Mouse (Mus musculus): ENCODE data around the gene Gata2. TPM values are rescaled to one million over a fixed set of nuclear protein-coding genes. Genes with fewer than 3 reads are reported as not detected.

Gene Gata2
- polyA plus RNA-seq, 1 experiment from 2014 or later: 3.3 TPM

DNA sequence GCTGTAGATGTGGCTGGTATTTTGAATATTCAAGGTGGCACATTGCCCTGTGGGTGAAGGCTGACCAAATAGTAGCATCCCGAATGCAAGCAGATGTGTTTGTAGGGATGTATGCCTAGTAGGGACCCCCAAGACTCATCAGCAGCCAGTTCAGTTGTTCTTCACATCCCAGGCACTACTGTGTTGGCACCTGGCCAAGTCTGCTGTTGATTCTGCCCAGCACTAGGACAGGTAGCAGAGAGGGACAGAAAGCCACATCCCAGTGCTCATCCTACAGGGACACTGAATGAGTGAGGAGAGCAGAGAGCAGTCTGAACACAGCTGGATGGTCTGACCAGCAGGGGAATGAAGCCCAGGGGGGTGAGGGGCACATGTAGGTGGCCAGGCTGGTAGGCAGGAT is 55.5 kb downstream of the Gata2 start:
- H3K4me2 ChIP-seq (replicated peaks; ENCODE audit: low read depth, low read length): no peak overlapping the region
- H3K4me1 ChIP-seq (ENCODE audit: control insufficient read depth, insufficient read depth, low read length): no peaks in the 10 kb centered on the region
- no peak overlapping the region for H3K27ac ChIP-seq (ENCODE audit: low read length)
- H3K9ac ChIP-seq (replicated peaks; ENCODE audit: low read depth, low read length): no peak overlapping the region
- H3K4me3 ChIP-seq (ENCODE audit: low read depth, low read length): no peak overlapping the region
- H3K27me3 ChIP-seq (ENCODE audit: control insufficient read depth, insufficient read depth, low read length): no peaks in the 10 kb centered on the region
- no peaks in the 10 kb centered on the region for H3K36me3 ChIP-seq (ENCODE audit: control insufficient read depth, insufficient read depth, low read length)
- WGBS: 86% methylated on average over 1 of the region's 1 CpGs
- ATAC-seq (ENCODE audit: insufficient number of reproducible peaks, insufficient read depth, low FRiP score, low read depth): no peak
- no peaks in the 10 kb centered on the region for H3K9me3 ChIP-seq (ENCODE audit: control insufficient read depth, low read depth, low read length)

DNA sequence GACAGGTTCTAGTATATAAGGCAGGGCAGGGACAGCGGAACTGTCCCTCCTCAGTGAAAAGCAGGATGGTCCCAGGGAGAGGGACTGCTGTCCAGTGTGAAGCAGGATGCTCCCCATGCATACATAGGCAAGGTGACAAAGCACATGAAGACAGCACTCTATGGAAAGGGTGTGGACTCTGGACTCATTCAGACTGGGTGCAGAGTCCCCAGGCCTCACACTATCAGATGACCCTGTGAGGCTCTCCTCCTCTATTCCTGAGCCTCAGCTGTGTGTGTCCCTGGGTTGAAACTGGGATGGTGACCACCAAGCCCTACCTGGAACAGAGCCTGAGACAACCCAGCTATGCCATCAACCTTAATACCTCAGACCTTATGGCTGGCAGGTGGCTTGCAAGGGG is 57.7 kb downstream of the Gata2 start:
- ATAC-seq (ENCODE audit: insufficient number of reproducible peaks, insufficient read depth, low FRiP score, low read depth): no peak
- H3K4me3 ChIP-seq (ENCODE audit: low read depth, low read length): no peak overlapping the region
- H3K4me2 ChIP-seq (replicated peaks; ENCODE audit: low read depth, low read length): no peak overlapping the region
- no peak overlapping the region for H3K9ac ChIP-seq (replicated peaks; ENCODE audit: low read depth, low read length)
- no peaks in the 10 kb centered on the region for H3K27me3 ChIP-seq (ENCODE audit: control insufficient read depth, insufficient read depth, low read length)
- no peak overlapping the region for H3K27ac ChIP-seq (ENCODE audit: low read length)
- 96% methylated on average over 1 of the region's 1 CpGs for WGBS
- H3K4me1 ChIP-seq (ENCODE audit: control insufficient read depth, insufficient read depth, low read length): no peaks in the 10 kb centered on the region
- no peaks in the 10 kb centered on the region for H3K36me3 ChIP-seq (ENCODE audit: control insufficient read depth, insufficient read depth, low read length)
- no peaks in the 10 kb centered on the region for H3K9me3 ChIP-seq (ENCODE audit: control insufficient read depth, low read depth, low read length)

DNA sequence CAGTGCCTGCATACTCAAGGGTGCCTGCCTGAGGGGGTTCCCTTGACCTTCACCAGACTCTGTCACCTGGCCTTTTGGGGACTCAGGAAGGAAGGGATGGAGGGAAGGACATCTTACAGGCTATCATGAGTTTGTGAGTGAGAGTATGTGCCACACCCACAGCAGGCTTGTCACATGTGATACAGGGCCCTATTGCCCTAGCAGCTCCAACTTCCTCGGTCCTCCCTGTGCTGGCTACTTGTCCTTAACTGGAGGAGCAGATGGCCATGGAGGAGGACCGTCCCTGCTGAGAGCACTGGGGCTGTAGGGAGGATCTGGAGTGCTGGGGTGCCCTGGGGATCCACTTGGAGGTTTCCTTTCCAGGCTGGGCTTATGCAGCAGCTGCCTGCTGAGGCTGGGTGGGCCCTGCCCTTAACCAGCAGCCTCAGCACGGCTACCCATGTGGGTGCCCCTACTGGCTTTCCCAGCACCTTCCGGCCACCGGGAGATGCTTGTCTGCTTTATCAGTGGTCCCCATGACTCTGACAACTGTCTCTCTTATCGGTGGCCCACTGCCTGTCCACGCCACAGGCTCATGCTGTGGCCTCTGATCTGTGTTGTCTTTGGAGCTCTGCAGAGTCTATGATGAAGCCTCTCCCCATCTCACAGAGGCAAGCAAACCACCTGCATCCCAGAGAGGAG is 58.2 kb downstream of the Gata2 start:
- H3K4me3 ChIP-seq (ENCODE audit: low read depth, low read length): no peak overlapping the region
- WGBS: 68% methylated on average over 7 of the region's 7 CpGs

DNA sequence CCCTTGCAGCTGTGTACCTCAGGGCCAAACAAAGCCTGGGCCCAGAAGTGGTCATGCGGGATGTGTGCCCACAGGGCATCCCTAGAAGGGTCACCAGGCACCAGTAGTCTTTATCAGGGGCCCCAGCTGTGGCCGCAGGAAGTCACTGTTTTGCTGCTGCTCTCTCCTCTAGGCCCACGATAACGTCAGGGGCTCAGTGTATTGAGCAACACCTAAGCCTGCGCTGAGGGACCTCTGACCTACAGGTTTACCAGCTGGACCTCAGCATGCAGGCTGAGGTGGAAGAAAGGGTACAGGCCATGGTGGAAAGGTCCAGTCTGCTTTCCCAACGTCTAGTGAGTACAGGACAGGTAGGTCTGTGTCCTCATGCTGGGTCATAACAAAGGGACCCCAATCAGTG is 60.4 kb downstream of the Gata2 start:
- Histone ChIP-seq H3K4me2 (replicated peaks; ENCODE audit: low read depth, low read length) (no peak overlapping the region), H3K9me3 (ENCODE audit: control insufficient read depth, low read depth, low read length) (no peaks in the 10 kb centered on the region), H3K36me3 (ENCODE audit: control insufficient read depth, insufficient read depth, low read length) (no peaks in the 10 kb centered on the region), H3K27me3 (ENCODE audit: control insufficient read depth, insufficient read depth, low read length) (no peaks in the 10 kb centered on the region), H3K9ac (replicated peaks; ENCODE audit: low read depth, low read length) (no peak overlapping the region), H3K4me1 (ENCODE audit: control insufficient read depth, insufficient read depth, low read length) (no peaks in the 10 kb centered on the region), H3K4me3 (ENCODE audit: low read depth, low read length) (no peak overlapping the region), H3K27ac (ENCODE audit: low read length) (no peak overlapping the region)
- WGBS: 75% methylated on average over 6 of the region's 6 CpGs
- ATAC-seq (ENCODE audit: insufficient number of reproducible peaks, insufficient read depth, low FRiP score, low read depth): no peak

More for the DNA sequence above, 58.2 kb downstream of the Gata2 start:
- Histone ChIP-seq H3K9ac (replicated peaks; ENCODE audit: low read depth, low read length) (no peak overlapping the region), H3K27me3 (ENCODE audit: control insufficient read depth, insufficient read depth, low read length) (no peaks in the 10 kb centered on the region), H3K4me1 (ENCODE audit: control insufficient read depth, insufficient read depth, low read length) (no peaks in the 10 kb centered on the region), H3K4me2 (replicated peaks; ENCODE audit: low read depth, low read length) (no peak overlapping the region), H3K36me3 (ENCODE audit: control insufficient read depth, insufficient read depth, low read length) (no peaks in the 10 kb centered on the region), H3K27ac (ENCODE audit: low read length) (no peak overlapping the region), H3K9me3 (ENCODE audit: control insufficient read depth, low read depth, low read length) (no peaks in the 10 kb centered on the region)
- no peak for ATAC-seq (ENCODE audit: insufficient number of reproducible peaks, insufficient read depth, low FRiP score, low read depth)

DNA sequence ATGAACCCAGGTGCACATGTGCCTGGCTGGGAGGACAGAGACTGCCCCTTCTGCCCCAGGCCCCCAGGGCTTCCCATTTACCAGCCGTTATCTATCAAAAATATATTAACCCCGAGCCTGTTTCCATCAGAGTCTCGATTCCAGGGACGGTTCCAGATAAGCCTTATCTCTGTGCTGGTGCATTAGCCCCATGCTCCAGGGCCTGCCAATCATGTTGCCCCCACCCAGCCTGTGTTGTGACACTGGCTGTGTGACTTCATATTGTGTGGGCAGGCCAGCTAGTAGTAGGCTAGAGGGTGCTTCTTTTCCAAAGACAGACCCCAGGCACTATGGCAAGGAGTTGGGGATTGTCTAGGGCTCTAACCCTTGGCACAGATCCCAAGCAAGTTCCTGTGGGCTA is 61.7 kb downstream of the Gata2 start:
- Histone ChIP-seq H3K9me3 (ENCODE audit: control insufficient read depth, low read depth, low read length) (no peaks in the 10 kb centered on the region), H3K27me3 (ENCODE audit: control insufficient read depth, insufficient read depth, low read length) (no peaks in the 10 kb centered on the region), H3K4me1 (ENCODE audit: control insufficient read depth, insufficient read depth, low read length) (no peaks in the 10 kb centered on the region), H3K9ac (replicated peaks; ENCODE audit: low read depth, low read length) (no peak overlapping the region), H3K36me3 (ENCODE audit: control insufficient read depth, insufficient read depth, low read length) (no peaks in the 10 kb centered on the region), H3K4me3 (ENCODE audit: low read depth, low read length) (no peak overlapping the region), H3K4me2 (replicated peaks; ENCODE audit: low read depth, low read length) (no peak overlapping the region), H3K27ac (ENCODE audit: low read length) (no peak overlapping the region)
- ATAC-seq (ENCODE audit: insufficient number of reproducible peaks, insufficient read depth, low FRiP score, low read depth): no peak
- 49% methylated on average over 4 of the region's 4 CpGs for WGBS

Other genes with a start within 250 kb of the Gata2 start
- 19.6 and 20.1 TPM in 2 replicates for gene H1fx, start 212.3 kb upstream of the Gata2 start, polyA plus RNA-seq (2014; fragmentation: Nextera tagmentation; extraction: Ambion mirVana)
- gene Rab7, start 148.6 kb upstream of the Gata2 start, polyA plus RNA-seq (2014; fragmentation: Nextera tagmentation; extraction: Ambion mirVana): 246 and 251 TPM in 2 replicates
- gene Rpn1, start 109.4 kb upstream of the Gata2 start, polyA plus RNA-seq (2014; fragmentation: Nextera tagmentation; extraction: Ambion mirVana): 373 and 402 TPM in 2 replicates
- gene Dnajb8, start 28.4 kb downstream of the Gata2 start, polyA plus RNA-seq (2014; fragmentation: Nextera tagmentation; extraction: Ambion mirVana): not detected in 2 replicates

Measured in stomach, embryonic 14.5 days (tissue).